Mouse (Mus musculus) erythroblast, embryonic 14.5 days (primary cell): ENCODE measurements around the gene Xbp1. TPM values are rescaled to one million over a fixed set of nuclear protein-coding genes. Genes with fewer than 3 reads are reported as not detected.
"Not testable (repeated sequence)": the region's sequence is repeated elsewhere in the genome, so short reads cannot be mapped to it uniquely, and the experiment has no call there.

ENCODE experiments used
- H3K27me3 ChIP-seq: 2 replicates; pipeline ENCODE4 v1.6.1; 2012; ENCODE audit warnings: inconsistent platforms; ENCODE audit not compliant: control insufficient read depth
- H3K36me3 ChIP-seq: 2 replicates; pipeline ENCODE4 v1.6.1; 2012; ENCODE audit warnings: mild to moderate bottlenecking, inconsistent platforms; ENCODE audit not compliant: control insufficient read depth
- H3K4me1 ChIP-seq: 2 replicates; pipeline ENCODE4 v1.6.1; 2012; ENCODE audit warnings: inconsistent platforms; ENCODE audit not compliant: control insufficient read depth
- H3K4me3 ChIP-seq: replicated peaks from 2 replicates; pipeline ENCODE3; 2012; ENCODE audit warnings: moderate library complexity, mild to moderate bottlenecking, inconsistent platforms
- H3K9me3 ChIP-seq: 2 replicates; pipeline ENCODE4 v1.6.1; 2012; ENCODE audit warnings: low read length, inconsistent platforms, mixed read lengths; ENCODE audit not compliant: control insufficient read depth
- GATA1 ChIP-seq: IDR thresholded peaks from 2 replicates; pipeline ENCODE4 v1.6.1; 2012; ENCODE audit warnings: low read length, inconsistent platforms, mixed read lengths
- TAL1 ChIP-seq: IDR thresholded peaks from 3 replicates; pipeline ENCODE4 v1.6.1; 2012; ENCODE audit warnings: low read length, inconsistent platforms, mixed read lengths
- polyA plus RNA-seq: library from polyadenylated mRNA; stranded (reverse); fragments of >175 nt; gene quantifications from 2 replicates; pipeline ENCODE4 v1.2.3, GENCODE M21; 2012

Gene Xbp1
- polyA plus RNA-seq, 1 experiment: 1.1 TPM

- TF ChIP-seq GATA1 (no peak), TAL1 (no peak)
- Histone ChIP-seq H3K27me3 (no peaks in the 10 kb centered on the region), H3K9me3 (no peaks in the 10 kb centered on the region), H3K4me3 (no peak overlapping the region), H3K36me3 (peaks cover 57% of the 10 kb centered on the region), H3K4me1 (peaks cover 35% of the 10 kb centered on the region)
These were observed 2.4 kb downstream of the Xbp1 start for GRCm38 (mm10) chr11:5522798-5523415.

GRCm38 (mm10) chr11:5525418-5525817 is 5.0 kb downstream of the Xbp1 start:
- TF ChIP-seq TAL1: no peak
- TF ChIP-seq GATA1: no peak

GRCm38 (mm10) chr11:5526573-5527439 is 6.3 kb downstream of the Xbp1 start:
- Histone ChIP-seq H3K27me3 (no peaks in the 10 kb centered on the region), H3K9me3 (no peaks in the 10 kb centered on the region), H3K4me3 (no peak overlapping the region), H3K4me1 (peaks cover 38% of the 10 kb centered on the region), H3K36me3 (peaks cover 96% of the 10 kb centered on the region)
- TF ChIP-seq TAL1: no peak
- no peak for TF ChIP-seq GATA1

More at GRCm38 (mm10) chr11:5525418-5525817, 5.0 kb downstream of the Xbp1 start:
- peaks cover 39% of the 10 kb centered on the region for H3K4me1 ChIP-seq
- no peak overlapping the region for H3K4me3 ChIP-seq
- H3K36me3 ChIP-seq: peaks cover 82% of the 10 kb centered on the region
- H3K27me3 ChIP-seq: no peaks in the 10 kb centered on the region
- H3K9me3 ChIP-seq: no peaks in the 10 kb centered on the region

GRCm38 (mm10) chr11:5527865-5528523 is 7.5 kb downstream of the Xbp1 start:
- TF ChIP-seq TAL1: no peak
- no peak for TF ChIP-seq GATA1
- Histone ChIP-seq H3K27me3 (no peaks in the 10 kb centered on the region), H3K9me3 (no peaks in the 10 kb centered on the region), H3K36me3 (peaks cover 100% of the 10 kb centered on the region), H3K4me1 (peaks cover 26% of the 10 kb centered on the region), H3K4me3 (no peak overlapping the region)

- Histone ChIP-seq H3K4me3 (no peak overlapping the region), H3K9me3 (no peaks in the 10 kb centered on the region), H3K27me3 (no peaks in the 10 kb centered on the region), H3K36me3 (peaks cover 100% of the 10 kb centered on the region), H3K4me1 (peaks cover 23% of the 10 kb centered on the region)
- no peak for TF ChIP-seq TAL1
- no peak for TF ChIP-seq GATA1
These were observed 8.4 kb downstream of the Xbp1 start for GRCm38 (mm10) chr11:5528841-5529240.

GRCm38 (mm10) chr11:5530172-5530571 is 9.7 kb downstream of the Xbp1 start:
- H3K27me3 ChIP-seq: no peaks in the 10 kb centered on the region
- peaks cover 100% of the 10 kb centered on the region for H3K36me3 ChIP-seq
- TF ChIP-seq TAL1 (no peak), GATA1 (no peak)
- no peak overlapping the region for H3K4me3 ChIP-seq
- peaks cover 22% of the 10 kb centered on the region for H3K4me1 ChIP-seq
- no peaks in the 10 kb centered on the region for H3K9me3 ChIP-seq

- Histone ChIP-seq H3K4me1 (peaks cover 22% of the 10 kb centered on the region), H3K36me3 (peaks cover 96% of the 10 kb centered on the region), H3K9me3 (no peaks in the 10 kb centered on the region), H3K4me3 (no peak overlapping the region), H3K27me3 (no peaks in the 10 kb centered on the region)
- TF ChIP-seq GATA1 (no peak), TAL1 (no peak)
These were observed 10.3 kb downstream of the Xbp1 start for GRCm38 (mm10) chr11:5530717-5531116.

GRCm38 (mm10) chr11:5533108-5533507 is 12.6 kb downstream of the Xbp1 start:
- H3K4me3 ChIP-seq: no peak overlapping the region
- H3K4me1 ChIP-seq: peaks cover 22% of the 10 kb centered on the region
- no peaks in the 10 kb centered on the region for H3K27me3 ChIP-seq
- H3K36me3 ChIP-seq: peaks cover 83% of the 10 kb centered on the region
- no peak for TF ChIP-seq GATA1
- no peaks in the 10 kb centered on the region for H3K9me3 ChIP-seq

- not testable (repeated sequence) for H3K9me3 ChIP-seq, H3K27me3 ChIP-seq, H3K4me3 ChIP-seq
- H3K36me3 ChIP-seq: peaks cover 62% of the 10 kb centered on the region
- peaks cover 36% of the 10 kb centered on the region for H3K4me1 ChIP-seq
These were observed 17.0 kb downstream of the Xbp1 start for GRCm38 (mm10) chr11:5537454-5537853.
